Mouse (Mus musculus): ENCODE data around the gene Polr1e. TPM values are rescaled to one million over a fixed set of nuclear protein-coding genes. Genes with fewer than 3 reads are reported as not detected.

The Polr1e gene
- polyA plus RNA-seq, 1 experiment from 2014 or later = 38.6 TPM

GRCm38 (mm10) chr4:45011581-45012104, 6.7 kb upstream of the Polr1e start:
- peak; percentile 85 for ATAC-seq (ENCODE audit: low FRiP score)
- H3K9me3 ChIP-seq (replicated peaks) = no peaks in the 10 kb centered on the region
- peak overlapping the region; percentile 77 for H3K4me3 ChIP-seq
- no peaks in the 10 kb centered on the region for H3K27me3 ChIP-seq
- under 1% methylated on average over 31 of the region's 31 CpGs for WGBS
- peak overlapping the region; percentile 76 for H3K4me2 ChIP-seq (replicated peaks)
- peak overlapping the region; percentile 90 for H3K9ac ChIP-seq
- H3K36me3 ChIP-seq = no peaks in the 10 kb centered on the region
- peaks cover 21% of the 10 kb centered on the region for H3K4me1 ChIP-seq
- H3K27ac ChIP-seq = peak overlapping the region; percentile 97

- Histone ChIP-seq H3K27ac (peak within 1 kb of the TSS; percentile 97), H3K4me3 (peak within 1 kb of the TSS; percentile 77), H3K36me3 (no peaks in the 10 kb centered on the region), H3K9ac (peak within 1 kb of the TSS; percentile 90), H3K9me3 (replicated peaks) (no peaks in the 10 kb centered on the region), H3K4me2 (replicated peaks) (peak within 1 kb of the TSS; percentile 76), H3K4me1 (peaks cover 21% of the 10 kb centered on the region), H3K27me3 (no peaks in the 10 kb centered on the region)
- under 1% methylated on average over 63 of the region's 63 CpGs for WGBS
- peak; percentile 99 for ATAC-seq (ENCODE audit: low FRiP score)
Observed at GRCm38 (mm10) chr4:45012105-45012975, 6.0 kb upstream of the Polr1e start, which contains the start of gene Zbtb5. TSS of gene Zbtb5 (minus strand) at chr4:45012412.

- 1% methylated on average over 13 of the region's 13 CpGs for WGBS
- Histone ChIP-seq H3K9me3 (replicated peaks) (no peaks in the 10 kb centered on the region), H3K36me3 (no peaks in the 10 kb centered on the region), H3K4me3 (peak overlapping the region; percentile 66), H3K9ac (peak overlapping the region; percentile 70), H3K27me3 (no peaks in the 10 kb centered on the region), H3K27ac (peak overlapping the region; percentile 76), H3K4me1 (peaks cover 21% of the 10 kb centered on the region), H3K4me2 (replicated peaks) (peak overlapping the region; percentile 76)
- no peak for ATAC-seq (ENCODE audit: low FRiP score)
Observed at GRCm38 (mm10) chr4:45013031-45013431, 5.4 kb upstream of the Polr1e start.

- peak overlapping the region; percentile 76 for H3K4me2 ChIP-seq (replicated peaks)
- no peak overlapping the region; the same call in 1 of the 2 replicates for H3K9ac ChIP-seq
- H3K4me3 ChIP-seq = peak overlapping the region; percentile 66
- 10% methylated on average over 2 of the region's 2 CpGs for WGBS
- H3K27ac ChIP-seq = no peak overlapping the region
- H3K9me3 ChIP-seq (replicated peaks) = no peaks in the 10 kb centered on the region
- H3K4me1 ChIP-seq = peaks cover 21% of the 10 kb centered on the region
- H3K36me3 ChIP-seq = no peaks in the 10 kb centered on the region
- no peak for ATAC-seq (ENCODE audit: low FRiP score)
- H3K27me3 ChIP-seq = no peaks in the 10 kb centered on the region
Observed at GRCm38 (mm10) chr4:45013537-45013936, 4.8 kb upstream of the Polr1e start.

- Histone ChIP-seq H3K36me3 (no peaks in the 10 kb centered on the region), H3K4me2 (replicated peaks) (no peak overlapping the region), H3K9ac (no peak overlapping the region), H3K9me3 (replicated peaks) (no peaks in the 10 kb centered on the region), H3K27ac (no peak overlapping the region), H3K27me3 (no peaks in the 10 kb centered on the region), H3K4me1 (peaks cover 29% of the 10 kb centered on the region), H3K4me3 (no peak overlapping the region)
- WGBS = 16% methylated on average over 3 of the region's 3 CpGs
- ATAC-seq (ENCODE audit: low FRiP score) = no peak
Observed at GRCm38 (mm10) chr4:45015615-45016014, 2.8 kb upstream of the Polr1e start.

- peaks cover 11% of the 10 kb centered on the region; the same call in 1 of the 2 replicates for H3K36me3 ChIP-seq
- 2% methylated on average over 14 of the region's 14 CpGs for WGBS
- peak overlapping the region; percentile 78 for H3K4me3 ChIP-seq
- H3K27ac ChIP-seq = no peak overlapping the region
- H3K9me3 ChIP-seq (replicated peaks) = no peaks in the 10 kb centered on the region
- H3K27me3 ChIP-seq = no peaks in the 10 kb centered on the region
- peak; percentile 17; the same call in 1 of the 2 replicates for ATAC-seq (ENCODE audit: low FRiP score)
- H3K9ac ChIP-seq = peak overlapping the region; percentile 73
- H3K4me1 ChIP-seq = peaks cover 21% of the 10 kb centered on the region
- peak overlapping the region; percentile 95 for H3K4me2 ChIP-seq (replicated peaks)
Observed at GRCm38 (mm10) chr4:45019009-45019408, 626 bp downstream of the Polr1e start.

- no peaks in the 10 kb centered on the region for H3K9me3 ChIP-seq (replicated peaks)
- ATAC-seq (ENCODE audit: low FRiP score) = no peak
- H3K4me3 ChIP-seq = no peak overlapping the region
- H3K4me2 ChIP-seq (replicated peaks) = no peak overlapping the region
- H3K4me1 ChIP-seq = no peaks in the 10 kb centered on the region
- H3K9ac ChIP-seq = no peak overlapping the region
- H3K27ac ChIP-seq = no peak overlapping the region
- WGBS = 84% methylated on average over 4 of the region's 4 CpGs
- no peaks in the 10 kb centered on the region for H3K27me3 ChIP-seq
- peaks cover 55% of the 10 kb centered on the region for H3K36me3 ChIP-seq
Observed at GRCm38 (mm10) chr4:45026459-45026858, 8.1 kb downstream of the Polr1e start.

- Histone ChIP-seq H3K36me3 (peaks cover 83% of the 10 kb centered on the region), H3K4me1 (no peaks in the 10 kb centered on the region), H3K27ac (no peak overlapping the region), H3K4me3 (no peak overlapping the region), H3K9me3 (replicated peaks) (no peaks in the 10 kb centered on the region), H3K27me3 (no peaks in the 10 kb centered on the region), H3K9ac (no peak overlapping the region), H3K4me2 (replicated peaks) (no peak overlapping the region)
- ATAC-seq (ENCODE audit: low FRiP score) = no peak
- 92% methylated on average over 9 of the region's 9 CpGs for WGBS
Observed at GRCm38 (mm10) chr4:45032586-45032985, 14.2 kb downstream of the Polr1e start.

- Histone ChIP-seq H3K9me3 (replicated peaks) (no peaks in the 10 kb centered on the region), H3K9ac (no peak overlapping the region), H3K4me1 (no peaks in the 10 kb centered on the region), H3K4me2 (replicated peaks) (no peak overlapping the region), H3K36me3 (peaks cover 74% of the 10 kb centered on the region), H3K4me3 (no peak overlapping the region), H3K27me3 (no peaks in the 10 kb centered on the region), H3K27ac (no peak overlapping the region)
- WGBS = 76% methylated on average over 15 of the region's 16 CpGs
- no peak for ATAC-seq (ENCODE audit: low FRiP score)
Observed at GRCm38 (mm10) chr4:45034693-45035628, 16.6 kb downstream of the Polr1e start.

GRCm38 (mm10) chr4:45036048-45036447, 17.7 kb downstream of the Polr1e start:
- peaks cover 74% of the 10 kb centered on the region for H3K36me3 ChIP-seq
- H3K9me3 ChIP-seq (replicated peaks) = no peaks in the 10 kb centered on the region
- ATAC-seq (ENCODE audit: low FRiP score) = no peak

GRCm38 (mm10) chr4:45036571-45036970, 18.2 kb downstream of the Polr1e start:
- H3K9me3 ChIP-seq (replicated peaks) = no peaks in the 10 kb centered on the region
- H3K36me3 ChIP-seq = peaks cover 74% of the 10 kb centered on the region

More at GRCm38 (mm10) chr4:45036048-45036447, 17.7 kb downstream of the Polr1e start:
- Histone ChIP-seq H3K4me2 (replicated peaks) (no peak overlapping the region), H3K9ac (no peak overlapping the region), H3K27ac (no peak overlapping the region), H3K27me3 (no peaks in the 10 kb centered on the region), H3K4me1 (no peaks in the 10 kb centered on the region), H3K4me3 (no peak overlapping the region)
- 95% methylated on average over 10 of the region's 10 CpGs for WGBS

More at GRCm38 (mm10) chr4:45036571-45036970, 18.2 kb downstream of the Polr1e start:
- WGBS = 86% methylated on average over 5 of the region's 5 CpGs
- H3K9ac ChIP-seq = no peak overlapping the region
- H3K4me1 ChIP-seq = no peaks in the 10 kb centered on the region
- no peak overlapping the region for H3K4me2 ChIP-seq (replicated peaks)
- ATAC-seq (ENCODE audit: low FRiP score) = no peak
- no peak overlapping the region for H3K27ac ChIP-seq
- H3K4me3 ChIP-seq = no peak overlapping the region
- no peaks in the 10 kb centered on the region for H3K27me3 ChIP-seq
